Mouse (Mus musculus) stomach, embryonic 14.5 days (tissue): Measurements from ENCODE around the gene Sfr1. TPM values are rescaled to one million over a fixed set of nuclear protein-coding genes. Genes with fewer than 3 reads are reported as not detected.
A peak's percentile ranks its signal among the peaks of the same experiment; 100 is the strongest.

ENCODE experiments used
- ATAC-seq: fragments of 200-750 bp; cut with Nextera tagmentation; 2 replicates; pipeline ENCODE4 v1.8.0; 2017; ENCODE audit warnings: low read depth, moderate TSS enrichment; ENCODE audit not compliant: insufficient number of reproducible peaks, insufficient read depth, low FRiP score
- H3K27ac ChIP-seq: fragments of 300-500 bp; sonication (generic); 2 replicates; pipeline ENCODE4 v1.5.1; 2014; ENCODE audit warnings: mild to moderate bottlenecking, low read length, moderate library complexity, mixed read lengths
- H3K27me3 ChIP-seq: fragments of 300-500 bp; sonication (generic); 2 replicates; pipeline ENCODE4 v1.6.1; 2014; ENCODE audit warnings: low read length, control low read depth, mixed read lengths; ENCODE audit not compliant: control insufficient read depth, insufficient read depth
- H3K36me3 ChIP-seq: fragments of 300-500 bp; sonication (generic); 2 replicates; pipeline ENCODE4 v1.6.1; 2014; ENCODE audit warnings: mild to moderate bottlenecking, control low read depth, low read length, moderate library complexity, mixed read lengths; ENCODE audit not compliant: control insufficient read depth, insufficient read depth
- H3K4me1 ChIP-seq: fragments of 300-500 bp; sonication (generic); 2 replicates; pipeline ENCODE4 v1.6.1; 2014; ENCODE audit warnings: low read length, control low read depth, mixed read lengths; ENCODE audit not compliant: control insufficient read depth, insufficient read depth
- H3K4me2 ChIP-seq: fragments of 300-500 bp; sonication (generic); replicated peaks from 2 replicates; pipeline ENCODE4 v1.6.1; 2014; ENCODE audit warnings: low read depth, low read length, control low read depth
- H3K4me3 ChIP-seq: fragments of 300-500 bp; sonication (generic); 2 replicates; pipeline ENCODE4 v1.5.1; 2014; ENCODE audit warnings: low read depth, low read length, control low read depth
- H3K9ac ChIP-seq: fragments of 300-500 bp; sonication (generic); replicated peaks from 2 replicates; pipeline ENCODE4 v1.6.1; 2014; ENCODE audit warnings: low read depth, mild to moderate bottlenecking, control low read depth, low read length, moderate library complexity, mixed read lengths
- H3K9me3 ChIP-seq: fragments of 300-500 bp; sonication (generic); 2 replicates; pipeline ENCODE4 v1.6.1; 2016; ENCODE audit warnings: low read depth, low read length, control low read depth; ENCODE audit not compliant: control insufficient read depth
- WGBS: fragments of 180-500 bp; shearing (Covaris S2); extraction: QIAGEN DNeasy Blood & Tissue Kit; methylation state at CpG from one replicate; pipeline ENCODE4 v1.1.7; 2014; 5-methylcytosine and 5-hydroxymethylcytosine counted together
- microRNA-seq: library from miRNA; unstranded; fragments of <30 nt; microRNA quantifications from one replicate; pipeline ENCODE4, GENCODE M21; 2016
- polyA plus RNA-seq: library from polyadenylated mRNA; unstranded; fragments of >200 nt; fragmentation: Nextera tagmentation; extraction: Ambion mirVana; gene quantifications from 2 replicates; pipeline ENCODE4 v1.2.1, GENCODE M21; 2014

Sfr1 gene
- polyA plus RNA-seq, 1 experiment from 2014 or later, result 381 TPM

GRCm38 (mm10) chr19:47754931-47755330 lies 23.4 kb downstream of the Sfr1 start:
- H3K36me3 ChIP-seq, result no peaks in the 10 kb centered on the region
- H3K9ac ChIP-seq, result no peak overlapping the region
- H3K27me3 ChIP-seq, result no peaks in the 10 kb centered on the region
- ATAC-seq, result no peak
- no peaks in the 10 kb centered on the region for H3K4me1 ChIP-seq
- no peaks in the 10 kb centered on the region for H3K9me3 ChIP-seq
- H3K27ac ChIP-seq, result no peak overlapping the region
- WGBS, result 85% methylated on average over 9 of the region's 9 CpGs
- H3K4me3 ChIP-seq, result no peak overlapping the region
- H3K4me2 ChIP-seq, result no peak overlapping the region

DNA sequence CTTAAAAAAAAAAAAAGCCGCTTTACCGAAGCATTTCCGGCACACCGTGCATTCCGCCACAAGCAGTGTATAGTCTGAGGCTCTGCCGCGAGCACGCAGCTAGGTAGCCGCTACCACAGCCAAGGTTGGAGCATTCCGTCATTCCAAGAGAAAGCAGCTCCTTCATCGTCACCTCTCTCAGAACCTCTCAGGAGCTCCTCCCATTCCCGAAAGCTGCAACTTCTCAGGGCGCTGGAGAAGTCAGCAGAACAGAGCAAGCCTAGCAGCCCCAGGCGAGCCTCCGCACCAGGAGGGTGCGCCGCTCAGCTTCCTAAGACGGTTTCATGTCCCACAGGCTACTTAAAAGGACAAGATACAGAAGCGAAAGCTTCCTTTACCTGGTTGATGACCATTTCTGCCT lies 24.1 kb downstream of the Sfr1 start:
- no peaks in the 10 kb centered on the region for H3K36me3 ChIP-seq
- WGBS, result 59% methylated on average over 19 of the region's 19 CpGs
- H3K27ac ChIP-seq, result no peak overlapping the region
- no peaks in the 10 kb centered on the region for H3K4me1 ChIP-seq
- no peak overlapping the region for H3K9ac ChIP-seq
- ATAC-seq, result peak; percentile 28; the same call in 1 of the 2 replicates
- peak overlapping the region; percentile 13 for H3K4me3 ChIP-seq
- H3K27me3 ChIP-seq, result no peaks in the 10 kb centered on the region
- no peaks in the 10 kb centered on the region for H3K9me3 ChIP-seq
- peak overlapping the region; percentile 30 for H3K4me2 ChIP-seq

DNA sequence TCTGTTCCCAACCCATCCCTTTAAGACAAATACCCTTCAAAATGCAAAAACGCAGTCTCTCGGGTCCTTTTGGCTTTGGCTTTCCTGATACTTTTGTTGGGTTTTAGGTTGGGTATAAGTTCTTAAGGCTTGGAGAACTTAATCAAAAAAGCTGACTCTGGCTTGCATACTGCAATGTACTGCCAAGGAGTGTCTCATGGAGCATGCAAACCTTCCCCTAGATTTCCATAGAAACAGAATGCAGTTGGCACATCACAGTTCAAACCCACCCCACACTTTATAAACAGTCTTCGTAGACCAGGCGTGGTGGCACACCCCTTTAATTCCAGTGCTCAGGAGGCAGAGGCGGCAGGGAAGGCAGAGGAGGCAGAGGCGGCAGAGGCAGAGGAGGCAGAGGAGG lies 46.4 kb downstream of the Sfr1 start:
- H3K27ac ChIP-seq, result no peak overlapping the region
- no peaks in the 10 kb centered on the region for H3K27me3 ChIP-seq
- no peak overlapping the region for H3K4me3 ChIP-seq
- H3K36me3 ChIP-seq, result no peaks in the 10 kb centered on the region
- H3K9me3 ChIP-seq, result no peaks in the 10 kb centered on the region
- H3K4me2 ChIP-seq, result no peak overlapping the region
- H3K9ac ChIP-seq, result no peak overlapping the region
- H3K4me1 ChIP-seq, result no peaks in the 10 kb centered on the region
- 71% methylated on average over 6 of the region's 6 CpGs for WGBS
- ATAC-seq, result no peak

DNA sequence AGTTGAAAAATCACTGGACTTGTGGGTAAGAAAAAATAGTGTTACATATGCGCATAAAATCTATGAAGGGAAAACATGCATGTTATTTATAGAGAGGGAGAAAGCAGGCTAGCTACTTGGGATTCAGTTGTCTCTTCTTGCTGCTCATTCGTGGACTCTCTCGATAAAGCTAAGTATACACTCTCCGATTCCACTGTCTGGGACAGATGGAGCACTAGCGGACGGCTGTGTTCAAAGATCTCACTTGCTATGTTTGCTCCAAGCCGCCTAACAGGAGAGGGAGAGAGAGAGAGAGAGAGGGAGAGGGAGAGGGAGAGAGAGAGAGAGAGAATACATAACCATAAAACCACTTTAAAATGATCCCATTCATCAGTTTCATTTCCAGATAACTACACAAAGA lies 48.7 kb downstream of the Sfr1 start:
- H3K4me3 ChIP-seq, result no peak overlapping the region
- H3K27ac ChIP-seq, result no peak overlapping the region
- 87% methylated on average over 7 of the region's 7 CpGs for WGBS
- H3K4me2 ChIP-seq, result no peak overlapping the region
- H3K27me3 ChIP-seq, result no peaks in the 10 kb centered on the region
- H3K4me1 ChIP-seq, result no peaks in the 10 kb centered on the region
- ATAC-seq, result no peak
- H3K36me3 ChIP-seq, result no peaks in the 10 kb centered on the region
- no peaks in the 10 kb centered on the region for H3K9me3 ChIP-seq
- H3K9ac ChIP-seq, result no peak overlapping the region

DNA sequence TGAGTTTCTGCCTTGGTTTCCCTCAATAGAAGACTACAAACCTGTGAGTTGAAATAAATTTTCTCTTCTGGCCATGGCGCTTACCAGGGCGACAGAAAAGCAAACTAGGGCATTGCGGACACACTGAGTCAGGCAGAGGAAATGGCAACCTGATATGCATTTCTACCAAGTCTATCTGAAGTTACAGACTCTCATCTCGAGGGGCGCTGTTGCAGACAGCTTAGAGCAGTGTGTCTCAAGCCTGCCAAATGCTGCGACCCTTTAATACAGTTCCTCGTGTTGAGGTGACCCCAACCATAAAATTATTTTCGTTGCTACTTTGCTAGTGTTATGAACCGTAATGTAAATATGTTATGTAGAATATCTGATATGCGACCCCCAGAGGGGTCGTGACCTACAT lies 49.5 kb downstream of the Sfr1 start:
- no peak for ATAC-seq
- 74% methylated on average over 11 of the region's 11 CpGs for WGBS
- no peak overlapping the region for H3K27ac ChIP-seq

DNA sequence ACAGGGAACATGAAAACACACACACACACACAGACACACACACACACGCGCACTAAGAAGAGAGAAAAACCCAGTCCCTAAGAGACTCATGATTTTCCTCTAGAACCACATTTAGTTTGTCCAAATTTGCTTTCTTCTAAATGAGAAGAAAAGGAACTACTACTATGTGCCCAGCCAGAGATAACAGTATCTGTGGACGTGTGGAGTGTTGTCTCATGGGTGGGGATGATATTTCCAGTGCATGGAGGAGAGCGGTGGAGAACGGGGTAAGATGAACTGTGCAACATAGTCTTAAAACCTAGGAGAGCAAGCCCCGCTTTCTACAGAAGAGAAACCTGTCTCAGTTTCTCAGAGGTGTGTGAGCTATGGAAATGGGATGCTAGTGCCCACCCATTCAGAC lies 52.4 kb downstream of the Sfr1 start:
- ATAC-seq, result no peak
- no peaks in the 10 kb centered on the region for H3K36me3 ChIP-seq
- no peak overlapping the region for H3K27ac ChIP-seq
- no peak overlapping the region for H3K4me2 ChIP-seq
- 92% methylated on average over 6 of the region's 6 CpGs for WGBS
- H3K4me3 ChIP-seq, result no peak overlapping the region
- H3K27me3 ChIP-seq, result no peaks in the 10 kb centered on the region
- no peak overlapping the region for H3K9ac ChIP-seq
- H3K9me3 ChIP-seq, result no peaks in the 10 kb centered on the region
- H3K4me1 ChIP-seq, result no peaks in the 10 kb centered on the region

More for the DNA sequence above, 49.5 kb downstream of the Sfr1 start:
- Histone ChIP-seq H3K27me3 (no peaks in the 10 kb centered on the region), H3K9me3 (no peaks in the 10 kb centered on the region), H3K36me3 (no peaks in the 10 kb centered on the region), H3K4me2 (no peak overlapping the region), H3K4me3 (no peak overlapping the region), H3K9ac (no peak overlapping the region), H3K4me1 (no peaks in the 10 kb centered on the region)

Small RNAs within 50 kb of the gene (microRNA-seq; reads per million reads assigned to microRNA genes)
- not detected for gene Mir8090

Other genes with a start within 250 kb of the Sfr1 start
- 58.5 and 68.4 TPM in 2 replicates for gene Stn1, start 194.2 kb upstream of the Sfr1 start, polyA plus RNA-seq
- gene Slk, start 152.0 kb upstream of the Sfr1 start, polyA plus RNA-seq, result 32.0 and 37.8 TPM in 2 replicates
- gene Col17a1, start 39.6 kb upstream of the Sfr1 start, polyA plus RNA-seq, result 10.3 and 12.7 TPM in 2 replicates
- 482 and 525 TPM in 2 replicates for gene Gsto1, start 123.3 kb downstream of the Sfr1 start, polyA plus RNA-seq
- 1.1 and 1.5 TPM in 2 replicates for gene Gsto2, start 133.9 kb downstream of the Sfr1 start, polyA plus RNA-seq
- gene Cfap43, start 187.6 kb downstream of the Sfr1 start, polyA plus RNA-seq, result 0.21 and 0.97 TPM in 2 replicates
- gene Itprip, start 187.6 kb downstream of the Sfr1 start, polyA plus RNA-seq, result 9.3 and 11.0 TPM in 2 replicates
- not detected in 2 replicates for gene Cfap58, start 206.0 kb downstream of the Sfr1 start, polyA plus RNA-seq